Mouse (Mus musculus) liver, embryonic 13.5 days (tissue): ENCODE data around the gene Astn1. TPM values are rescaled to one million over a fixed set of nuclear protein-coding genes. Genes with fewer than 3 reads are reported as not detected.

ENCODE experiments used
- ATAC-seq: fragments of 200-750 bp; cut with Nextera tagmentation; 2 replicates; pipeline ENCODE4 v1.8.0; 2017; ENCODE audit warnings: low read depth, mild to moderate bottlenecking, moderate number of reproducible peaks, moderate library complexity
- DNase-seq: peaks from one replicate; pipeline ENCODE4 v3.0.0; 2022
- H3K27ac ChIP-seq: fragments of 300-500 bp; sonication (generic); 2 replicates; pipeline ENCODE4 v1.5.1; 2015; ENCODE audit warnings: moderate library complexity, mild to moderate bottlenecking, inconsistent platforms
- H3K27me3 ChIP-seq: fragments of 300-500 bp; sonication (generic); 2 replicates; pipeline ENCODE4 v1.6.1; 2015; ENCODE audit warnings: mild to moderate bottlenecking, inconsistent platforms
- H3K36me3 ChIP-seq: fragments of 300-500 bp; sonication (generic); 2 replicates; pipeline ENCODE4 v1.6.1; 2015; ENCODE audit warnings: mild to moderate bottlenecking, inconsistent platforms
- H3K4me1 ChIP-seq: fragments of 300-500 bp; sonication (generic); replicated peaks from 2 replicates; pipeline ENCODE4 v1.6.1; 2015; ENCODE audit warnings: inconsistent platforms
- H3K4me2 ChIP-seq: fragments of 300-500 bp; sonication (generic); 2 replicates; pipeline ENCODE4 v1.6.1; 2015; ENCODE audit warnings: inconsistent platforms, mild to moderate bottlenecking, moderate library complexity
- H3K4me3 ChIP-seq: fragments of 300-500 bp; sonication (generic); replicated peaks from 2 replicates; pipeline ENCODE4 v1.5.1; 2015; ENCODE audit warnings: mild to moderate bottlenecking, inconsistent platforms
- H3K9ac ChIP-seq: fragments of 300-500 bp; sonication (generic); 2 replicates; pipeline ENCODE4 v1.6.1; 2015; ENCODE audit warnings: mild to moderate bottlenecking, inconsistent platforms
- H3K9me3 ChIP-seq: fragments of 300-500 bp; sonication (generic); replicated peaks from 2 replicates; pipeline ENCODE4 v1.6.1; 2016; ENCODE audit warnings: inconsistent platforms
- WGBS: fragments of 180-500 bp; shearing (Covaris S2); methylation state at CpG from one replicate; pipeline ENCODE4 v1.1.7; 2015; ENCODE audit not compliant: insufficient replicate concordance; 5-methylcytosine and 5-hydroxymethylcytosine counted together
- polyA plus RNA-seq: library from polyadenylated mRNA; unstranded; fragments of >200 nt; fragmentation: Nextera tagmentation; extraction: Ambion mirVana; gene quantifications from 2 replicates; pipeline ENCODE4 v1.2.1, GENCODE M21; 2015

Astn1 gene
- polyA plus RNA-seq, 1 experiment from 2014 or later: 0.06 TPM

DNA sequence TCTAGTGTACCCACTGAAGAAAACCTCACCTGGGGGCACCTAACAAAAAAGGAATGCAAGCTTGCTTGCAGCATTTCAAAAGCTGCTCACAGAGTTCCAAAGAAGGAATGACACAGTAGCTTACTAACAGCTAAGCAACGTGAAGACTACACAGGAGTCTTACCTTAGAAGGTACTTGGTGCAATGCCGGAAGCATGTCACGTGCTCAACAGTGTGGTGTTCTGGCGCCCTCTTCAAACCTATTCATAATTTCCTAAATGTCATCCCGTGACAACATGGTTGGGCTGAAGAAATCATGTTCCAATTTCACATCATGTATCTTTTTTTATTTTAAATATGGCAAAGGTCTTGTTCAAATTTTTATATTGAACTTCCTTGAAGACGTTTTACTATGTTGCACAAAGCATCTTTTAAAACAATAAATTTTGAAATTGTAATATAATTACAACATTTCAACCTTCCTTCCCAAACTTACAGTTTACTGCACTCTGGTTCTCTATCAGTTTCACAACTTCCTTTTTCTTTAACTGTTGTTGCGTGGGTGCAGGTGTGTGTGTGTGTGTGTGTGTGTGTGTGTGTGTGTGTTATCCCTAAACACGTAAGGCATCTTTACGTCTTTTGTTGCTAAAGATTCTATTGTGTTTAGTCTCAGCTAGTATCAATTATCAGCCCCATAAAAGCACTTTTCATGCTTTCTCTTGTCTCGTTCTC, 335.9 kb downstream of the Astn1 start:
- Histone ChIP-seq H3K9me3 (no peaks in the 10 kb centered on the region), H3K4me2 (no peak overlapping the region), H3K36me3 (no peaks in the 10 kb centered on the region), H3K9ac (no peak overlapping the region), H3K27ac (no peak overlapping the region), H3K4me1 (no peaks in the 10 kb centered on the region), H3K27me3 (no peaks in the 10 kb centered on the region), H3K4me3 (no peak overlapping the region)
- ATAC-seq (no peak), DNase-seq (no peak)
- 65% methylated on average over 10 of the region's 10 CpGs for WGBS

DNA sequence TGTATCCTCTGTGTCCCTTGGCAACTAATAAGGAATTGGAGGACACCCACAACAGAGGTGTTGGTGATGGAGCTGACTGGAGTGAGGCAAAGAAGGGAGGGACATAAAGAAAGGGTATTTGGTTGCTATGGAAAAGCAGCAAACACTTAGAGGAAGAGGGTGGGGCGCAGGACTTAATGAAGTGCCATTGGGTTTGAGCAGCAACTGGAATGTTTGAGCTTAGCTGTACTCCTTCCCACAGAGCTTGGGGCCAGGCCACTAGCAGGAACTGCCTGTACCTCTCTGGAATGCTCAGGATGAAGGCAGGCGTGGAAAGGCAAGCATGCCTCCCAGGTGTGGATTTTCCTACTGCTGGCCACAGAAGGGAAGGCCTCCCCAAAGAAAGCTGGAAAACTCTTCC, 337.2 kb downstream of the Astn1 start:
- H3K4me1 ChIP-seq: no peaks in the 10 kb centered on the region
- H3K9me3 ChIP-seq: no peaks in the 10 kb centered on the region
- 41% methylated on average over 2 of the region's 2 CpGs for WGBS
- DNase-seq (no peak), ATAC-seq (no peak)
- no peaks in the 10 kb centered on the region for H3K36me3 ChIP-seq
- H3K27me3 ChIP-seq: no peaks in the 10 kb centered on the region
- H3K4me3 ChIP-seq: no peak overlapping the region
- H3K27ac ChIP-seq: no peak overlapping the region
- H3K4me2 ChIP-seq: no peak overlapping the region
- no peak overlapping the region for H3K9ac ChIP-seq

- H3K36me3 ChIP-seq: no peaks in the 10 kb centered on the region
- DNase-seq (no peak), ATAC-seq (no peak)
- WGBS: 53% methylated on average over 2 of the region's 2 CpGs
- no peaks in the 10 kb centered on the region for H3K4me1 ChIP-seq
- no peak overlapping the region for H3K4me3 ChIP-seq
- no peaks in the 10 kb centered on the region for H3K27me3 ChIP-seq
- H3K4me2 ChIP-seq: no peak overlapping the region
- no peak overlapping the region for H3K27ac ChIP-seq
- no peak overlapping the region for H3K9ac ChIP-seq
- H3K9me3 ChIP-seq: no peaks in the 10 kb centered on the region
These were observed 338.1 kb downstream of the Astn1 start for GRCm38 (mm10) chr1:158700147-158700546.

GRCm38 (mm10) chr1:158701336-158701735, 339.3 kb downstream of the Astn1 start:
- no peak for ATAC-seq
- H3K4me3 ChIP-seq: no peak overlapping the region
- no peaks in the 10 kb centered on the region for H3K9me3 ChIP-seq
- no peak overlapping the region for H3K4me2 ChIP-seq
- no peak overlapping the region for H3K9ac ChIP-seq
- no peak overlapping the region for H3K27ac ChIP-seq
- H3K4me1 ChIP-seq: no peaks in the 10 kb centered on the region
- no peak for DNase-seq
- H3K27me3 ChIP-seq: no peaks in the 10 kb centered on the region
- WGBS: 57% methylated on average over 1 of the region's 1 CpGs
- no peaks in the 10 kb centered on the region for H3K36me3 ChIP-seq

DNA sequence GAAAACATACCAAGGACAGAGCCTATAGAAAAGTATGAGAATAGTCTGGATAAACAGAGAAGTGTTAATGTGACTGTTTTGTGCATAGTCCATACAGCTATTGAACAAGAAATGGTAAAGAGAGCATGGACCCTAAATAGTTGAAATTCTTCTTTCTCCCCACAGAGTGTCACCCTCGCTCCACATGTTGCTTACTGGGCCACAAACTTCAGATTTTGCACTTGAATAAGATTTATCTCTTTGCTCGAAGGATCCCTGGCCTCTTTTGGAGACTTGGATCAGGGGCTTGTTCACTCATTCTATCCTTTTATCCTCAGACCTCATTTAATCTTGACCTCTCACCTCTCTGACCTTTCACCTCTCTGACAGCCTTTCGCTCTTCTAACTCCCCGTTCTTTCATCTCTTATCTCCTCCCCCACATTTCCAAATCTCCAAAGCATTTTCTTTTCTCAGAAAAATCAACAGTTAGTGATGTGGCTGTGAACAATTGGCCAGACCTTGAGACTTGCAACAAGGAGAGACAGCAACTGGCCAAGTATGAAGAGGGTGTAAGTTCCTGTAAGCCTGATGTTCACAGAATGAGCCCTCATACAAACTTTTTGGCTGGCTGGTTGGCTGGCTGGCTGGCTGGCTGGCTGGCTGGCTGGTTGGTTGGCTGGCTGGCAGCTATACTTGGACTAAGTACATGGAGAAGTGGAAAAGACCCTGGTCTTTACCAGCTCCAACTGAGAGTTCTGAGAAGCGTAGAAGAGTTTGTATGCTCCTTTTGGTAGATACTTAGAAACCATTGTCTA, 351.4 kb downstream of the Astn1 start:
- Histone ChIP-seq H3K4me2 (no peak overlapping the region), H3K9ac (no peak overlapping the region), H3K9me3 (no peaks in the 10 kb centered on the region), H3K36me3 (no peaks in the 10 kb centered on the region), H3K27me3 (no peaks in the 10 kb centered on the region), H3K27ac (no peak overlapping the region), H3K4me3 (no peak overlapping the region), H3K4me1 (no peaks in the 10 kb centered on the region)
- ATAC-seq: no peak
- DNase-seq: no peak
- 38% methylated on average over 5 of the region's 5 CpGs for WGBS

- H3K27me3 ChIP-seq: no peaks in the 10 kb centered on the region
- no peak for ATAC-seq
- H3K4me2 ChIP-seq: no peak overlapping the region
- H3K9me3 ChIP-seq: no peaks in the 10 kb centered on the region
- WGBS: 41% methylated on average over 4 of the region's 4 CpGs
- no peak overlapping the region for H3K4me3 ChIP-seq
- no peak overlapping the region for H3K27ac ChIP-seq
- H3K9ac ChIP-seq: no peak overlapping the region
- no peaks in the 10 kb centered on the region for H3K4me1 ChIP-seq
- DNase-seq: no peak
- no peaks in the 10 kb centered on the region for H3K36me3 ChIP-seq
These were observed 370.9 kb downstream of the Astn1 start for GRCm38 (mm10) chr1:158732868-158733496.

GRCm38 (mm10) chr1:158739132-158739919, 377.3 kb downstream of the Astn1 start:
- no peak overlapping the region for H3K27ac ChIP-seq
- H3K4me1 ChIP-seq: no peaks in the 10 kb centered on the region
- no peak overlapping the region for H3K4me2 ChIP-seq
- WGBS: 35% methylated on average over 5 of the region's 5 CpGs
- no peaks in the 10 kb centered on the region for H3K9me3 ChIP-seq
- no peak overlapping the region for H3K9ac ChIP-seq
- H3K4me3 ChIP-seq: no peak overlapping the region
- H3K36me3 ChIP-seq: no peaks in the 10 kb centered on the region
- ATAC-seq (no peak), DNase-seq (no peak)
- no peaks in the 10 kb centered on the region for H3K27me3 ChIP-seq

GRCm38 (mm10) chr1:158740161-158740766, 378.2 kb downstream of the Astn1 start:
- no peak for ATAC-seq
- WGBS: 61% methylated on average over 6 of the region's 6 CpGs
- H3K36me3 ChIP-seq: no peaks in the 10 kb centered on the region
- H3K27ac ChIP-seq: no peak overlapping the region
- H3K4me1 ChIP-seq: no peaks in the 10 kb centered on the region
- no peak for DNase-seq
- no peak overlapping the region for H3K4me3 ChIP-seq
- no peaks in the 10 kb centered on the region for H3K27me3 ChIP-seq
- no peak overlapping the region for H3K4me2 ChIP-seq
- no peak overlapping the region for H3K9ac ChIP-seq
- no peaks in the 10 kb centered on the region for H3K9me3 ChIP-seq

DNA sequence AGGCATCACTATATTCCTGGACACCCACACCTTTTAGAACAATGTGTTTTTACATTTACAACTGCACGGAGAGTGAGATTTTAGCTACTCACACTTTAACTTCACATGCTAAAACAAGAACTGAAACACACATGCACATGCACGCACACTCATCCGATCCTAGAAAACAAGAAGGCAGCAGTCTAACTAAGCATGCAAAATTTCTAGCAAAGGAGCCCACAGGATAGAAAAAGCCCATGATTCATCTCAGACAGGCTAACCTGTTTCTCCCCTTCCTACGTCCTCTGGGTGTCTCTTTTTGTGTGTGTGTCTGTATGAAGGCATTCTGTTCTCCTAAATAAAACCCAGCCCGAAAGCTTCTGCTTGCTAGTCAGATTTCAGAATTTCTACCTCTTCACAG, 378.9 kb downstream of the Astn1 start:
- ATAC-seq: no peak
- 66% methylated on average over 5 of the region's 5 CpGs for WGBS
- Histone ChIP-seq H3K9me3 (no peaks in the 10 kb centered on the region), H3K4me3 (no peak overlapping the region), H3K4me2 (no peak overlapping the region), H3K4me1 (no peaks in the 10 kb centered on the region), H3K27me3 (no peaks in the 10 kb centered on the region), H3K9ac (no peak overlapping the region), H3K36me3 (no peaks in the 10 kb centered on the region), H3K27ac (no peak overlapping the region)
- no peak for DNase-seq
